Mouse (Mus musculus) forebrain, embryonic 14.5 days (tissue): Measurements from ENCODE around the gene Tmem235. TPM values are rescaled to one million over a fixed set of nuclear protein-coding genes. Genes with fewer than 3 reads are reported as not detected.
A peak's percentile ranks its signal among the peaks of the same experiment; 100 is the strongest.

Source experiments
- ATAC-seq: fragments of 200-750 bp; cut with Nextera tagmentation; 2 replicates; pipeline ENCODE4 v1.8.0; 2017; ENCODE audit warnings: mild to moderate bottlenecking, moderate library complexity
- DNase-seq: peaks from one replicate; pipeline ENCODE4 v3.0.0-alpha.2; 2015; ENCODE audit warnings: low spot score
- H3K27ac ChIP-seq: fragments of 300-500 bp; sonication (generic); 2 replicates; pipeline ENCODE4 v1.5.1; 2014; ENCODE audit warnings: low read depth, mild to moderate bottlenecking, control low read depth, low read length, moderate library complexity
- H3K27me3 ChIP-seq: fragments of 300-500 bp; sonication (generic); replicated peaks from 2 replicates; pipeline ENCODE4 v1.6.1; 2014; ENCODE audit warnings: low read length, control low read depth, mixed read lengths; ENCODE audit not compliant: control insufficient read depth, insufficient read depth
- H3K36me3 ChIP-seq: fragments of 300-500 bp; sonication (generic); 2 replicates; pipeline ENCODE4 v1.6.1; 2014; ENCODE audit warnings: low read length, control low read depth; ENCODE audit not compliant: control insufficient read depth, insufficient read depth
- H3K4me1 ChIP-seq: fragments of 300-500 bp; sonication (generic); 2 replicates; pipeline ENCODE4 v1.6.1; 2014; ENCODE audit warnings: antibody characterized with exemption, low read length, control low read depth; ENCODE audit not compliant: control insufficient read depth, insufficient read depth
- H3K4me2 ChIP-seq: fragments of 300-500 bp; sonication (generic); 2 replicates; pipeline ENCODE4 v1.6.1; 2014; ENCODE audit warnings: mild to moderate bottlenecking, control low read depth, low read length
- H3K4me3 ChIP-seq: fragments of 300-500 bp; sonication (generic); 2 replicates; pipeline ENCODE4 v1.5.1; 2014; ENCODE audit warnings: low read depth, low read length, control low read depth
- H3K9ac ChIP-seq: fragments of 300-500 bp; sonication (generic); 2 replicates; pipeline ENCODE4 v1.6.1; 2014; ENCODE audit warnings: mild to moderate bottlenecking, low read length, control low read depth, moderate library complexity
- H3K9me3 ChIP-seq: fragments of 300-500 bp; sonication (generic); replicated peaks from 2 replicates; pipeline ENCODE4 v1.6.1; 2016; ENCODE audit warnings: low read length, control low read depth, mixed read lengths; ENCODE audit not compliant: control insufficient read depth
- WGBS: fragments of 180-500 bp; shearing (Covaris S2); extraction: QIAGEN DNeasy Blood & Tissue Kit; methylation state at CpG from one replicate; pipeline ENCODE4 v1.1.7; 2014; 5-methylcytosine and 5-hydroxymethylcytosine counted together
- polyA plus RNA-seq: library from polyadenylated mRNA; unstranded; fragments of >200 nt; fragmentation: Nextera tagmentation; extraction: Ambion mirVana; gene quantifications from 2 replicates; pipeline ENCODE4 v1.2.1, GENCODE M21; 2014

Tmem235 gene
- polyA plus RNA-seq, 1 experiment from 2014 or later: not detected

GRCm38 (mm10) chr11:117889887-117890340 is 29.4 kb downstream of the Tmem235 start:
- DNase-seq: peak; percentile 80
- Histone ChIP-seq H3K4me2 (peak overlapping the region; percentile 47), H3K9me3 (no peaks in the 10 kb centered on the region), H3K4me1 (peaks cover 29% of the 10 kb centered on the region), H3K27me3 (peaks cover 58% of the 10 kb centered on the region), H3K27ac (peak overlapping the region; percentile 49), H3K36me3 (no peaks in the 10 kb centered on the region), H3K9ac (peak overlapping the region; percentile 32; the same call in 1 of the 2 replicates), H3K4me3 (no peak overlapping the region)
- 1% methylated on average over 11 of the region's 11 CpGs for WGBS
- peak; percentile 77 for ATAC-seq

- Histone ChIP-seq H3K4me3 (no peak overlapping the region), H3K9me3 (no peaks in the 10 kb centered on the region), H3K4me2 (0 out of 2 replicates have a peak overlapping the region, but pooled peaks have one; percentile 47), H3K36me3 (no peaks in the 10 kb centered on the region), H3K4me1 (peaks cover 29% of the 10 kb centered on the region), H3K27me3 (peaks cover 58% of the 10 kb centered on the region), H3K9ac (0 out of 2 replicates have a peak overlapping the region, but pooled peaks have one; percentile 17), H3K27ac (no peak overlapping the region)
- no peak for ATAC-seq
- DNase-seq: no peak
- WGBS: 13% methylated on average over 13 of the region's 13 CpGs
Observed at GRCm38 (mm10) chr11:117890519-117891282, 30.1 kb downstream of the Tmem235 start.

GRCm38 (mm10) chr11:117891581-117892175 is 31.1 kb downstream of the Tmem235 start:
- H3K9ac ChIP-seq: no peak overlapping the region
- no peak overlapping the region for H3K4me3 ChIP-seq
- ATAC-seq (no peak), DNase-seq (no peak)
- peaks cover 29% of the 10 kb centered on the region for H3K4me1 ChIP-seq
- peaks cover 52% of the 10 kb centered on the region for H3K27me3 ChIP-seq
- WGBS: 93% methylated on average over 19 of the region's 19 CpGs
- no peaks in the 10 kb centered on the region for H3K9me3 ChIP-seq
- H3K4me2 ChIP-seq: no peak overlapping the region
- H3K36me3 ChIP-seq: no peaks in the 10 kb centered on the region
- no peak overlapping the region for H3K27ac ChIP-seq

- no peak overlapping the region for H3K4me3 ChIP-seq
- 62% methylated on average over 6 of the region's 6 CpGs for WGBS
- no peaks in the 10 kb centered on the region for H3K9me3 ChIP-seq
- DNase-seq (no peak), ATAC-seq (no peak)
- peaks cover 29% of the 10 kb centered on the region for H3K4me1 ChIP-seq
- no peak overlapping the region for H3K9ac ChIP-seq
- no peak overlapping the region for H3K27ac ChIP-seq
- H3K27me3 ChIP-seq: peaks cover 49% of the 10 kb centered on the region
- no peak overlapping the region for H3K4me2 ChIP-seq
- H3K36me3 ChIP-seq: no peaks in the 10 kb centered on the region
Observed at GRCm38 (mm10) chr11:117892199-117892598, 31.6 kb downstream of the Tmem235 start.

GRCm38 (mm10) chr11:117894676-117895075 is 34.1 kb downstream of the Tmem235 start:
- DNase-seq: no peak
- H3K4me3 ChIP-seq: no peak overlapping the region
- no peaks in the 10 kb centered on the region for H3K36me3 ChIP-seq
- H3K9ac ChIP-seq: no peak overlapping the region
- WGBS: 67% methylated on average over 10 of the region's 10 CpGs
- peaks cover 30% of the 10 kb centered on the region for H3K27me3 ChIP-seq
- H3K4me1 ChIP-seq: peaks cover 15% of the 10 kb centered on the region
- no peak overlapping the region for H3K4me2 ChIP-seq
- no peaks in the 10 kb centered on the region for H3K9me3 ChIP-seq
- ATAC-seq: no peak
- H3K27ac ChIP-seq: no peak overlapping the region

- no peak for ATAC-seq
- no peak overlapping the region for H3K9ac ChIP-seq
- H3K27me3 ChIP-seq: peaks cover 19% of the 10 kb centered on the region
- H3K36me3 ChIP-seq: no peaks in the 10 kb centered on the region
- H3K9me3 ChIP-seq: no peaks in the 10 kb centered on the region
- DNase-seq: no peak
- no peak overlapping the region for H3K4me2 ChIP-seq
- H3K4me1 ChIP-seq: no peaks in the 10 kb centered on the region
- H3K27ac ChIP-seq: no peak overlapping the region
- H3K4me3 ChIP-seq: no peak overlapping the region
- 41% methylated on average over 2 of the region's 2 CpGs for WGBS
Observed at GRCm38 (mm10) chr11:117896533-117896932, 36.0 kb downstream of the Tmem235 start.

- Histone ChIP-seq H3K9ac (no peak overlapping the region), H3K27ac (no peak overlapping the region), H3K4me2 (no peak overlapping the region), H3K36me3 (no peaks in the 10 kb centered on the region), H3K9me3 (no peaks in the 10 kb centered on the region), H3K4me3 (no peak overlapping the region), H3K27me3 (no peaks in the 10 kb centered on the region), H3K4me1 (no peaks in the 10 kb centered on the region)
- ATAC-seq (no peak), DNase-seq (no peak)
- WGBS: 71% methylated on average over 2 of the region's 2 CpGs
Observed at GRCm38 (mm10) chr11:117902282-117902681, 41.7 kb downstream of the Tmem235 start.

GRCm38 (mm10) chr11:117904442-117904841 is 43.9 kb downstream of the Tmem235 start:
- 91% methylated on average over 8 of the region's 8 CpGs for WGBS
- H3K27me3 ChIP-seq: no peaks in the 10 kb centered on the region
- no peak for ATAC-seq

GRCm38 (mm10) chr11:117909337-117909736 is 48.8 kb downstream of the Tmem235 start:
- DNase-seq: no peak
- no peak overlapping the region for H3K4me2 ChIP-seq
- WGBS: 93% methylated on average over 8 of the region's 8 CpGs
- H3K27me3 ChIP-seq: no peaks in the 10 kb centered on the region
- ATAC-seq: no peak
- no peaks in the 10 kb centered on the region for H3K4me1 ChIP-seq
- H3K27ac ChIP-seq: no peak overlapping the region
- no peak overlapping the region for H3K4me3 ChIP-seq
- no peaks in the 10 kb centered on the region for H3K9me3 ChIP-seq
- no peaks in the 10 kb centered on the region for H3K36me3 ChIP-seq
- H3K9ac ChIP-seq: no peak overlapping the region

More at GRCm38 (mm10) chr11:117904442-117904841, 43.9 kb downstream of the Tmem235 start:
- Histone ChIP-seq H3K36me3 (no peaks in the 10 kb centered on the region), H3K9ac (no peak overlapping the region), H3K9me3 (no peaks in the 10 kb centered on the region), H3K4me3 (no peak overlapping the region), H3K27ac (no peak overlapping the region), H3K4me2 (no peak overlapping the region), H3K4me1 (no peaks in the 10 kb centered on the region)
- DNase-seq: no peak
